Mouse (Mus musculus) mesoderm, embryonic 11.5 days (tissue): ENCODE measurements around the gene Magi1.

Source experiments
- DNase-seq: peaks from one replicate; pipeline ENCODE4 v3.0.0-alpha.2; 2012; ENCODE audit warnings: low read depth, low spot score

The Magi1 gene

GRCm38 (mm10) chr6:93826875-93827274 lies 456.8 kb downstream of the Magi1 start:
- DNase-seq = no peak

DNA sequence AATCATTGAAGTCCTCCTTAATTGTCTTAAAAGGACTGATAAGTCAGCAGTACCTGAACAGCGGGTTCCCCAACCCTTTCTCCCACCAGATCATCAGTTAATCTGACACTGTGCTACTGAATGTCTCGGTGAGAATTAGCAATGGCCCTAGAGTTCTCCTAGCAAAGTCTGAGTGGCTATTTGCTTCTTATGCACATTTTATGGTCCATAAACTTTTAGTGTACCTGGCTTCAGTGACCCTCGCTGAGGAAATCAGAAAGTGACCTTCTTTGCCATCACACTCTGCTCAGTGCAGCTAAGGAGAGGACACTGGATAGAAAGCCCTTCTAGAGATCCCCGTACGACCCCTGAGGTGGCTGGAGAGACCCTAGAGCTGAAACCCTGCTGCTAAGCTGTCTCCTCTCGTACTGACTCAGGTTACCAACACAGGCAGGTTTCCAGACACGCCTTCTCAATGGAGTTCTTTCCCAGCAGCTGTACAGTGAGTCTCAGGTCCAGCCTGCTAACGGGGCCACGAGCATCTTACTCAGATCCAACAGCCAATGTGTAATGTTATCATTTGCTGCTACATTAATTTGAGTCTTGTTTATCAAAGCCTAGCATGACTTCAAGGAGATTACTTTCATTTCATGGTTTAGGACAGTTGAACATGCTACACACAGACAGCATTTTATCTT lies 461.4 kb downstream of the Magi1 start:
- no peak for DNase-seq

DNA sequence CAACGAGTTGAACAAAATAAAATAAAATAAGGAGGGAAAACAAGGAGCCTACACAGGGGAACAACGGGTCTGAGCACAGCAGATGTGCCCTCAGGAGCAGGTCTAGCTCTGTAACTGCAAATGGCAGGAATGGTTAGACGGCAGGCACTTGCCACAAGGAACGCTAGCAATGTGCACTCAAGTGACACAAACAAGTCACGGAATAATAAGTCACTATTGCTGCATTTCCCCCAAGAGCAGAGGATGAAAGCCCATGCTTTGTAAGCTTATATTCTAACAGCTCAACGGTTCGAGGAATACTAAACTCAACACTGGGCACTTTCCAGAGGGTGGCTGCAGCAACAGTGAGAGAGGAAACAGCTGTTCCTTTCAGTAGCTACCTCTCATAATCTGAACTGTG lies 462.2 kb downstream of the Magi1 start:
- DNase-seq = no peak

DNA sequence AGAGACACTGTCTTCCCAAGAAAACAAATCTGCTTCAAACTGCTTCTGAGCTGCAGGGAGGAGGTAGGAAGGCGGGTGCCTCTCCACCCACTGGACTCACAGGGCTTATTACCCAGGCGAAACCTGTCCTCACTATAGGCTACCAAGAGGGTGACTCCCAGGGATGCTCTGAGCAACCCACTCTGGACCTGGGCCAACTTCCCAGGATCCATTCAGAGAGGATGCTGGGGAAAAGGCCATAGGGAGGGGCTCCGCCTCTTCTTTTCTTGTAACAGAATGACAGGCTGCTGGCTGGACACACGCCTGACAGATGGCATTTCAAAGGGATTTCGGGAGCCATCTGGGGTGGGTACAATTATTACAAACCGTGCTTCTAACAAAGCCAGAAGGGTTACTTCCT lies 463.8 kb downstream of the Magi1 start:
- DNase-seq = peak; percentile 77

DNA sequence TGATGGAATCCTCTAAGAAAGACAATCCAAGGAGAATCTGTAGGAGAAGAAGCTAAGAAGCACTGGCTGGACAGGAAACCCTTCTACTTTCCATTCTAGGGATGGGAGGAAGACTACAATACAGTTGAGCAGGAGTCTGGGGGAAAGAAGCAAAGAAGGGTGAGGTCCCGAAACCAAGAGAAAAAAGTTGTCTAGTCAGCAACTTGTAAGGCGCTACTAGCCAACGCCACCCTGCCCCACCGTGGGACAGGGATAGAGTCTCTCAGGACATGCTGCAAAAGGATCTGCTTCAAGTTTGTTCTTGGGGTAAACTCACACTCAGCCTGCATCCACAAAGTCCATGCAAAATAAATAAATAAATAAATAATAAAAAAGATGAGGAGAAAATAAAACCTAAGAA lies 464.4 kb downstream of the Magi1 start:
- DNase-seq = no peak

DNA sequence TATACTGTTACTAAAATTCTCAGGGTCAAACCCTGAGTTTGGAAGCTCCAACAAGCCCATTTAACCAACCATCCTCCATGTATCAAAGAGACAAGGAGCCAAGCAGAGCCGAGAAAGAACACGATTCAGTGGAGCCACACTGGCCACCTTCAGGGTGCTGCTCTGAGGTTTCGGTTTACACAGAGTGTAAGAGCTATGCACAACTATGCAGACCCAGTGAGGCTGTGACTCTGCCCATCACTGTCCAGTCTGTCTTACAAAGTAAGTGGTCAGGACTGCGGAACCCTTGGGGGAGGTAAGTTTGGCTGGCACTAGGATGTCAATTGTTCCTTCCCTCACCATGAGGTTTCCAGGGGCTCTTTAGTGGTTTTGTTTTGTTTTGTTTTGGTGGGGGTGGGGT lies 465.2 kb downstream of the Magi1 start:
- DNase-seq = no peak

DNA sequence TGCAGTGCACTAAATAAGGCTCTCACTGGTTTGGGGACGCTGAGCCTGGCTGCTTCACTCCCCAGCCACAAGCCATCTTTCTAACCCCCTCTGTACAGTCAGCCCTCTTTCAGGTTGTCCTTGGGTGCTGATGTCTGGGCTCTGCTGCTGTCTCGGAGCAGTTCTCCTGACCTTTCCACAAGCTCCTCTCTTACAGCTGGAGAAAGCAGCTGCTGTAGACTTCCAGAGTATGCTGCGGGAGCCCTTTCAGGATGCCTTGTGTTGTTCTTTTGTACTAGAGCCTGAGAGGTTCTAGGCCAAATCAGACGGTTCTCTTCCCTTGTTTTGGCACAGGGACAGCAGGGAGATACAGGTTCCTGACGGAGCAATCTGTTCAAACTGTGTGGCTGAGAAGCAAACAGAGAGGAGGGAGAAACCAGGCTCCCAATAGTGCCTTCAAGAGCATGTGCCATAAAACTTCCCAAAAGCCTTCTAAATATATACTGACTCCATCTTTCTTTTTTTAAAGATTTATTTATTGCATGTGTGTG lies 478.2 kb downstream of the Magi1 start:
- no peak for DNase-seq

GRCm38 (mm10) chr6:93802390-93802789 lies 481.3 kb downstream of the Magi1 start:
- DNase-seq = no peak

DNA sequence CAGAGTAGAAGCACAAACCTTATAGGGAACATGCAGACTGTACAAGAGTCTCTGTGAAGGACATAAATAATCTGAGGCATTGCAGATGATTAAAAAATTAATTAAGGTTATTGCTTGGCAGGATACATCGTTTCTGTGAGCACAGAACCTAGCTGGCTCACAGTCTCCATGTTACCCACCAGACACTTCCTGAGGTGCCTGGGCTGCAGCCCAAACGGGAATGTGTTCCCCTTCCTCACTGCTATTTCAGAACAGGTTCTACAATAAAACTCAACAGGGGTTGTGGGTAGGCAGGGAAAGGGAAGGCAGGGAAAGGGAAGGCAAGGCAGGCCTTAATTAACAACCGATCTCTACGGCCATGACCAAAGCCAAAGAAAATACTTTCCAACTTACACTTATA lies 483.3 kb downstream of the Magi1 start:
- DNase-seq = no peak

GRCm38 (mm10) chr6:93792309-93793215 lies 491.2 kb downstream of the Magi1 start:
- no peak for DNase-seq

DNA sequence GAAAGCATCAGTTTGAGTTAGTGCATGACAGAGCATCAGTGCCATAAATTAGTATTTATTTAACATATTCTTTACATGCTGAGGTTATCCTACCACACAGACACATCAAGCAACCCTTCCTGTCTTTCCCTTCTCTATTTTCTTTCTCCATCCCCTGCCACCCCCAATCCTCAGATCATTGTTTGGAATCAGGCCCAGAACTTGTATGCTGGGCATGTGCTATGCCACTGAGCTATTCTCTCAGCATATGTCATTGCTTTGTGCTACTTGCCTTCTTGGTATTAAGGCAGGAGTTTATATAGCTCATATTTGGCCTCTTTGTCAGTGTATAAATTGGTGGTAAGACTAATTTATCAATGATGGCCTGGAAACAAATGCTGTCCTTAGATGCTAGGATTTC lies 494.0 kb downstream of the Magi1 start:
- DNase-seq = no peak

DNA sequence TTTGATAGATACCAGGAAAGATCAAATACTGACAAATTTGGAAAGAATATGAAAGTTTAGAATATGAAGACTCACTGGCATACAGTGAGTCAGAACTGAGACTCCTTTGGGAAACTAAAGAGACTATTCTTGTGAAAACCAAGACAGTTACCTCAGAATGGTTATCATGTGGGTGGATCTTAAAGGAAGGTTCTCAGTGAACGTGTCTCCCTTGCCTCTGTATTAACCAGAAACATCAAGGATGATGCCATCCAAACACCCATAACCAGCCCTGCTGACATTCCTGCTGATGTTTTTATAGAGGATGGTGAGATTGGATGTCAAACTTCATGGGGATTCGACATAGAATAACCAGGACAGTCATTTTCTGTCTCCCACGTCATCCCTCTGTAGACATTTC lies 496.7 kb downstream of the Magi1 start:
- DNase-seq = no peak

DNA sequence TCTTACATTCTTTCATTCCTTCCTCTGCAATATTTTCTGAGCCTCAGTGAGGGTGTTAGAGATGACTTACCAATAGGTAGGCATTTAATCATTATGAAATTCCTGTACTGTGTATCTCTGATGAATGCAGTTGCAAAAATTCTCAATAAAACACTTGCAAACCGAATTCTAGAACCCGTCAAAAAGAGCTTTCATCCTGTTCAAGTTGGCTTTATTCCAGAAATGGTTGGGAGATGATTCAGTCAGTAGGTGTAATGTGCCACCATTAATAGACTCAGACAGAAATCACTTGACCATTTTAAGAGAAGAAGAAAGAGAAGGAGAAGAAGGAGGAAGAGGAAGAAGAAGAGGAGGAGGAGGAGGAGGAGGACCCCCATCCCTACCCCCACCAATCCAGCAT lies 497.5 kb downstream of the Magi1 start:
- DNase-seq = no peak

- peak; percentile 12 for DNase-seq
Observed at GRCm38 (mm10) chr6:93771081-93771480, 512.6 kb downstream of the Magi1 start.

GRCm38 (mm10) chr6:93770283-93771025 lies 513.3 kb downstream of the Magi1 start:
- DNase-seq = no peak

DNA sequence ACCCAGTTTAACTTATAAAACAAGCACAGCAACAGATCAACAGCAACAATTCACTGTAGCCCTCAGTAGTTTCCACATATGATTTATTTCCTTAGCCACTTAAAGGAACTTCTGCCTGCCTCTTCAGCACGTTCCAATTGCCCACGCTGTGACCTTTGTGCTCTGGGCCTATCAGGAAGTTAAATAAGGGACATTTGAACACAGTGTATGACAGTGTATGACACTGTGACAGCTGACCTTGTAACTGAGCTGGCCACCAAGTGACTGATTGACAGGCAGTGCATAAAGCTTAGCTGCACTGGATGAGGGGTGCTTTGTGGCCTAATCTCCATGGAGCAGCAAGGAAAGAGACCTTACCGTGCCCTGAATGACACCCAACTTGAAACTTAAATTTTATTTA lies 525.6 kb downstream of the Magi1 start:
- no peak for DNase-seq

DNA sequence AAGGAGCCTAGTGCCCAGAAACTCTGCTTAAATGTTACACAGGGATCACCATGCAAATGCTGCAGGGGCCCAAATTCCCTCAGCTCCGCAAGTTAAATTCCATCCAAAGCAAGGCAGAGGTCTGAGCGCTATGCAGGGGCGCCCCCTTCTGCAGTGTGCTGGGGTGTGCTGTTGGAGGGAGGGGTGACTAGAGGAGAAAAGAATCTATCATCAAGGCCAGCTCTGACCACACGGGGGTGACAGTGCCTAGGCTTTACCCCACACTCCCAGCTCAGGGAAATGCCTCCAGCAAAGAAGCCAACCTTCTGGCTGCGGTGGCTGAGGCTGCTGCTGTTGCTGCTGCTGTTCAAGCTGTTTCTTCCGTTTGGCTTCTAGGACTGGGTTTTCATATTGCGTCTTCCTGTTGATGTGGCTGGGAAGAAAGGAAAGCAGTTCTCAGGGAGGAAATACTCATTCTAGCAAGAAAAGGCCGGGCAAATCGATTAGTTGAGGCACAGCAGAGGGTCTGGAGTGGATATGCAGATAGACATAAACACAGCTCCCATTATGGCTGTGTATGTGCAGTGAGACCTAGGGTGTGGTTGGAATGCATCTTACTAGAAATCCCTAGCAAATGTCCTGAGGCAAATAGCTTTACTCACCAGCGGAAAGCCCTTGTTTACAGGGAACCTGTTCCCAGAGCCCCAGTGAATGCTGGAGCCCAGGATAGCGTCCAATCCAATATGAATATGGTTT lies 526.2 kb downstream of the Magi1 start:
- DNase-seq = peak; percentile 83

- DNase-seq = no peak
Observed at GRCm38 (mm10) chr6:93743145-93743544, 540.6 kb downstream of the Magi1 start.

- no peak for DNase-seq
Observed at GRCm38 (mm10) chr6:93739786-93740185, 543.9 kb downstream of the Magi1 start.

DNA sequence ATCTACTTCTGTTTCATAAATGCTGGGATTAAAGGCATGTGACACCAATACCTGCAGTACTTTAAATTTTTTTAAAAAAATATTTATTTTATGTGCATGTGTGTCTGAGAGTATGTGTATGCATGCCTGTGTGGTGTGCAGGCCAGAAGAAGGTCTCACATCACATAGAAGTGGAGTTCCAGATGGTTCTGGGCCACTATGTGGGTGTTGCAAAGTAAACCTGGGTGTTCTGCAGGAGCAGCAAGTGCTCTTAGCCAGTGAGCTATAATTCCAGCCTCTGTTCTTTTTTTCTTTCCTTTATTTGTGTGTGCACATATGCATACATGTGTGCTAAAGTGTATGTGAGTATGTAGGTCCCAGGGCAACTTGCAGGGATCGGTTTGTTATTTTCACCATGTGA lies 546.6 kb downstream of the Magi1 start:
- no peak for DNase-seq

DNA sequence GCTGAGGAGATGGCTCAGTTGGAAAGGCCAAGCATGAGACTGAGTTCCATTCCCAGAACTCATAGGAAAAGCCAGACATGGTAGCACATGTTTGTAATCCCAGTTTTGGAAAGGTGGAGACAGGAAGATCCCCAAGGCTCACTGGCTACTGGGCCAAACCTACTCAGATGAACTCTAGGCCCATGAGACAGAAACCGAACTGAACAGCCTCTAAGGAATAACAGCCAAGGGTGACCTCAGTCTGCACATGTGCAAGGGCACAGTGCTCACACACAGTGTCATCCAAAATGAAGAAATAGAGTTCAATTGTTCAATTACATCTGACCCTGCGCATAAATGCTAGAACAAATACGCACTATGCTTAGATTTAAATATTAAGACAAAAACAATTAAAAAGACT lies 547.6 kb downstream of the Magi1 start:
- no peak for DNase-seq
